Mouse (Mus musculus) embryonic facial prominence, embryonic 10.5 days (tissue): Measurements from ENCODE around the gene Trim2. TPM values are rescaled to one million over a fixed set of nuclear protein-coding genes. Genes with fewer than 3 reads are reported as not detected.
A peak's percentile ranks its signal among the peaks of the same experiment; 100 is the strongest.

Experiments
- DNase-seq: peaks from one replicate; pipeline ENCODE4 v3.0.0-alpha.2; 2017; ENCODE audit warnings: low spot score
- H3K27ac ChIP-seq: fragments of 300-500 bp; sonication (generic); replicated peaks from 2 replicates; pipeline ENCODE4 v1.5.1; 2016; ENCODE audit warnings: mild to moderate bottlenecking
- H3K27me3 ChIP-seq: fragments of 300-500 bp; sonication (generic); replicated peaks from 2 replicates; pipeline ENCODE4 v1.6.1; 2016; ENCODE audit warnings: low read depth, mild to moderate bottlenecking; ENCODE audit not compliant: poor library complexity, severe bottlenecking
- H3K36me3 ChIP-seq: fragments of 300-500 bp; sonication (generic); replicated peaks from 2 replicates; pipeline ENCODE4 v1.6.1; 2016; ENCODE audit warnings: mild to moderate bottlenecking, moderate library complexity
- H3K4me1 ChIP-seq: fragments of 300-500 bp; sonication (generic); 2 replicates; pipeline ENCODE4 v1.6.1; 2016
- H3K4me3 ChIP-seq: fragments of 300-500 bp; sonication (generic); 2 replicates; pipeline ENCODE4 v1.5.1; 2016; ENCODE audit warnings: mild to moderate bottlenecking, moderate library complexity
- H3K9me3 ChIP-seq: fragments of 300-500 bp; sonication (generic); 2 replicates; pipeline ENCODE4 v1.6.1; 2016; ENCODE audit warnings: mild to moderate bottlenecking
- WGBS: fragments of 180-500 bp; shearing (Covaris S2); methylation state at CpG from one replicate; pipeline ENCODE4 v1.1.7; 2016; 5-methylcytosine and 5-hydroxymethylcytosine counted together
- polyA plus RNA-seq: library from polyadenylated mRNA; unstranded; fragments of >200 nt; fragmentation: Nextera tagmentation; extraction: Ambion mirVana; gene quantifications from 2 replicates; pipeline ENCODE4 v1.2.1, GENCODE M21; 2016

Trim2 gene
- polyA plus RNA-seq, 1 experiment from 2014 or later, result 31.0 TPM

DNA sequence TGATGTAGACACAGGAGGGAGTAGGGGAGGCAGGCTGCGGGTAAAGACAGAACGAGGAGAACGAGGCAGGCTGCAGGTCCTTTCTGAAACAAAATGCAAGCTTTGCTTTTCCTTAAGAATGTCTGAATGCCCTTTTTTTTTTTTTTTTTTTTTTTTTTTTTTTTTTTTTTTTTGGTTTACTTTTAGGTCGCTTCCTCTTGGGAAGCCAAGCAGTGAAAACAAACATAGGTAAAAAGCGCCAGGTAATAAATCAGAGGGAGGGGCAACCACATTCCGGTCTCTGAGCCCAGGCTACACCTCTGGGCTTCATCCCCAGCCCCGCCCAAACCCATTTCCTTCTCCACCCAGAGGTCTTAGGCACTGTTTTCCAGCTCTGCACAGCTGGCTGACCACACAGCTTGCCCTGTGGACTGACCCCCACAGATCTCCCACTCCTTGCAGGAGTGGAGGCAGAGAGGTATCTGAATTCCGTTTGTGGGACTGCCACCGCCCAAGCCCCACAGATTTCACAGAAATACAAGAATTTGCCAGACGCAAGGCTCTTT lies 117.0 kb downstream of the Trim2 start:
- Histone ChIP-seq H3K27me3 (peaks cover 27% of the 10 kb centered on the region), H3K9me3 (0 out of 2 replicates have a peak, but pooled peaks cover 3% of the 10 kb centered on the region), H3K27ac (0 out of 2 replicates have a peak overlapping the region, but pooled peaks have one; percentile 68), H3K4me3 (peak overlapping the region; percentile 50), H3K4me1 (peaks cover 30% of the 10 kb centered on the region), H3K36me3 (peaks cover 38% of the 10 kb centered on the region)
- WGBS, result 40% methylated on average over 10 of the region's 10 CpGs
- DNase-seq, result no peak

DNA sequence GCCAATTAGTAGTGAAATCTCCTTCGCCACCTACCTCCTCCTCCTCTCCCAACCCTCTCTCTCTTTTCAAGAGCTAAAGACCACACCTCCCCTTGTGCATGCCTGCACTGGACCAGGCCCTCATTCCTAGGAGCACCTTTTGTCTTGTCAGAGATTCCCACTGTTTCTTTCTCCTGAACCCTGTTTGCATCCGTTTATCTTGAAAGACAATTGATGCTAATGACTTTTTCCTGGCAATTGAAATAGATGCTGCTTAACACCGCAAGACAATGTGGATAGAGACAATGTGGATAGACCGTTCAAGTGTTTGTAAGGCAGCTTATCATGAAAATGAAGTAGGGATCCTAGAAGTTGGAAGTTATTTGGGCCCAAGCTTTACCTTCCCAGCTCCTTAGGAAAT lies 125.0 kb downstream of the Trim2 start:
- Histone ChIP-seq H3K4me3 (no peak overlapping the region), H3K36me3 (peaks cover 15% of the 10 kb centered on the region)

DNA sequence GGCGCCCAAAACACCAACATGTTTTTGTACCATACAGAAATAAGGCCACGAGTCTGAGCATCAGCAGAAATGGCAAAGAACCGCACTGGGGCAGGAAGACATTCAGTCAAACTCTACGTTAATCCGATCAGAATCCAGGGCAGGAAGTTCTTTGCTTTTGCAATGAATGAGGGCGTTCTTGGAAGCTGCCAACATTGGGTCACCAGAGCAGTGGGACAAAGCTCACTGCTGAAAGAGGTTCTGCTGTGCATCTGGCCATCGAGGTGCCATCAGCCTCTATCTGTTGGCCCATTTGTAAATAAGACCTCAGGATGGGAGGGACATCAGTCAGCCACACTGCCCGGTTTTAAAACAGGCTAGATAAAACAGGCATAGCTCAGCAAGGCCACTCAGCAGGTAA lies 125.6 kb downstream of the Trim2 start:
- Histone ChIP-seq H3K27ac (no peak overlapping the region), H3K4me3 (no peak overlapping the region)

More for the DNA sequence above, 125.0 kb downstream of the Trim2 start:
- Histone ChIP-seq H3K4me1 (peaks cover 9% of the 10 kb centered on the region), H3K27ac (no peak overlapping the region), H3K27me3 (no peaks in the 10 kb centered on the region), H3K9me3 (0 out of 2 replicates have a peak, but pooled peaks cover 3% of the 10 kb centered on the region)
- DNase-seq, result no peak
- 27% methylated on average over 4 of the region's 4 CpGs for WGBS

DNA sequence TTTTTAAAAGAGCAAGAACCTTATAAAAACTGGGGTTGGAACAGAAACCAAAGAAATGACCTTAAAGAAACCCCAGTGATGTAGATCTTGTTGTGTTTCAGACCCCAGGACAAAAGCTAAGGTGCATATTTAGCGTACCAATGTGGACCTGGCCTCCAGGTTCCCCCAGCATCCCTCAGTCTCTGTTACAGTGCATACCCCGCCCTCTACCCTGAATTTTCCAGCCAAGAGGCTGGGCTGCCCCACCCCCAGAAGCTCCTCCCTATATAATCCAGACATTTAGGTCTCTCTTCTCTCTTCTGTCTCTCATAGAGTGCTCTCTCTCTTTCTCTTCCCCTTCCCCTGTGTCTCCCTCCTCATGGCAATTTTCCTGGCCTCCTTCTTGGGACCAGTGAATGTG lies 126.4 kb downstream of the Trim2 start:
- Histone ChIP-seq H3K36me3 (peaks cover 17% of the 10 kb centered on the region), H3K4me3 (no peak overlapping the region), H3K9me3 (0 out of 2 replicates have a peak, but pooled peaks cover 3% of the 10 kb centered on the region), H3K27me3 (no peaks in the 10 kb centered on the region), H3K27ac (no peak overlapping the region), H3K4me1 (peaks cover 13% of the 10 kb centered on the region)
- WGBS, result 73% methylated on average over 2 of the region's 2 CpGs
- no peak for DNase-seq

More for the DNA sequence above, 125.6 kb downstream of the Trim2 start:
- H3K27me3 ChIP-seq, result no peaks in the 10 kb centered on the region
- 0 out of 2 replicates have a peak, but pooled peaks cover 3% of the 10 kb centered on the region for H3K9me3 ChIP-seq
- WGBS, result 31% methylated on average over 8 of the region's 8 CpGs
- no peak for DNase-seq
- peaks cover 13% of the 10 kb centered on the region for H3K4me1 ChIP-seq
- H3K36me3 ChIP-seq, result peaks cover 17% of the 10 kb centered on the region

DNA sequence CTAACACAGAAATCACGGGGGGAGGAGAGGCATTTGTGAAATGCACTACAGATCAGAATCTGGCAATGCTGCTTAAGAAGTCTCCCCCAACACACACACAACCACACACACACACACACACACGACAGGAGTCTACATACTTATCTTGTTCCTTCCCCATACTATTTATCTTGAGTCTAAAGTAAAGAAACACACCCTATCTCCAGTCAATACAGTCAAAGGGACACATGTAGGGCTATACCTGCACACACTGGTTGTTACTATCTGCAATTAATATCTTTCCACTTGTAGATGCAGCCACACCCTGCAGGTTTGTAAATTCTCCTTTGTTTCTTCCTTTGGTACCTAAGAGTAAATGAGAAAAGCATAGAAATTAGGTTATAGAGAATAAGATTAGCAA lies 128.8 kb downstream of the Trim2 start:
- Histone ChIP-seq H3K4me3 (no peak overlapping the region), H3K27ac (no peak overlapping the region), H3K4me1 (peaks cover 13% of the 10 kb centered on the region), H3K27me3 (no peaks in the 10 kb centered on the region), H3K36me3 (peaks cover 15% of the 10 kb centered on the region), H3K9me3 (no peaks in the 10 kb centered on the region)
- DNase-seq, result no peak
- WGBS, result 85% methylated on average over 2 of the region's 2 CpGs

DNA sequence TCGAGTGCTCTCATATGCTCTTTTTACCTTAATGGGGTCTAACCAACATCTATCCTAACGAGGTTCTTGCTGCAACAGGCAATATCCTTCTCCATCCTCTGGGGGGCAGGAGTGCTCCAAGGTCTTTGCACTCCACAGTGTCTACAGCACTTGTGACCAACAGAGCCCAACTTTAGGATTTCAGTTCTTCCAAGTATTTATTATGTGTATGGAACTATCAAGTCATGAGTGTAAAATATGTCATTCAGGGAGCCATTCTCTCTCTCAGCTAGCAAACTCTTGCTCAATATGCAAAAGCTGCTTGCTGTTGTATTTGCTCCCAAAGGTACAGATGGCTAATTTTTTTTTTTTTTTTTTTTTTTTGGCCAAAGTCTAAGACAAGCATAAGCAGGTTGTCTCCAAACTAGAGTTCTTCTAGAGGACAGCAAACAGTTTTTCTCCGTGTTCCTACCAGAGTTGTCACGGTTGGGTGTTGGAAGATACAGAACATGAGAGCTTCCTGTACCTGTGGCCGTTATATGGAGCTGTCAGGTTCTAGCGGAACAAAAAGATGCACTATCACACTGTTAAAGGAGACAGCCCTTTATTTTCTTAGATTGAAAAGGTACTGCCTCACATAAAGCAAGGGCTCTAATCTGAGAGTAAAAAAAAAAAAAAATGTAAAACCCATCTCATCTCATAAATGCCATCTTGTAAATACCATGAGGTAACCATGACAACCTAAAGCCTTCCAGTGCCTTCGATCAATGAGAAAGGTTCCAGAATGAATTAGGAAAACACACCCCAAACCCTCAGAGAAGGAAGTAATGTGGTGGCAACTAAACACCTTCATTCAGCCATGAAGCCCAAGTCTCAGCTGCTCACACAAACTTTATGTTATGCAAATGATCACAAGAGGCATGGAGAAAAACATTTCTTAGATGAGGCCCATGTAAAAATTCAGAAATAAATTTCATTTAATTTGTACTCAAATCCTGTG lies 131.1 kb downstream of the Trim2 start:
- H3K4me3 ChIP-seq, result no peak overlapping the region
- peaks cover 32% of the 10 kb centered on the region for H3K36me3 ChIP-seq
- H3K9me3 ChIP-seq, result no peaks in the 10 kb centered on the region
- 57% methylated on average over 7 of the region's 7 CpGs for WGBS
- peaks cover 9% of the 10 kb centered on the region; the same call in 1 of the 2 replicates for H3K4me1 ChIP-seq
- DNase-seq, result peak; percentile 78
- no peaks in the 10 kb centered on the region for H3K27me3 ChIP-seq
- H3K27ac ChIP-seq, result no peak overlapping the region

DNA sequence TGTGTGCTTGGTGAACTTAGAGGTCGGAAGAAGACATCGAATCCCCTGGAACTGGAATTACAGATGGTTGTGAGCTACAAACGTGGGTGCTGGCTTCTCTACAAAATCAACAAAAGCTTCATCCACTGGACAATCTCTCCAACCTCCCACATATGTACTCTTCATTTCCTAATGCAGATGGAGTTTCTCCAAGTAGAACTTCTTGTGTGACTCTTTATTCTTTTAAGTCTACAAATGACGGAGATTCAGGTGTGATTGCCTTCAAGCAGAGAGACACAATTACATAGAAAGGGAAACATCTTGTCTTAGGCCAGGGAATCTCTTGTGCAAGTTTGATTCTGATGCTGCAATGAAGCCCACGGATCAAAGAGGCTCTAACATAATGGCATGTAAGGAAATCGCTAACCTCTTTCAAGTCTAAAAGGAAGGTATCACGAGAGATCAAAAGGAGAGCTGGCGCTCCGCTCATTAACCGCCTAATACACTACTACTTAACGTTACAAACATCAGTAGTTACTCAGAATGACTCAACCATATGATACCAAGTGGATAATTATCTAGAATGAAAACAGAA lies 133.0 kb downstream of the Trim2 start, which contains the start of gene Gm6525:
Gene Gm6525, plus strand, starts transcription at position 524 of the 574 bp plus-strand sequence.
- no peaks in the 10 kb centered on the region for H3K27me3 ChIP-seq
- peaks cover 9% of the 10 kb centered on the region; the same call in 1 of the 2 replicates for H3K4me1 ChIP-seq
- peaks cover 46% of the 10 kb centered on the region for H3K36me3 ChIP-seq
- no peak within 1 kb of the TSS for H3K4me3 ChIP-seq
- H3K27ac ChIP-seq, result no peak within 1 kb of the TSS
- no peaks in the 10 kb centered on the region for H3K9me3 ChIP-seq
- WGBS, result 83% methylated on average over 11 of the region's 11 CpGs
- no peak for DNase-seq

DNA sequence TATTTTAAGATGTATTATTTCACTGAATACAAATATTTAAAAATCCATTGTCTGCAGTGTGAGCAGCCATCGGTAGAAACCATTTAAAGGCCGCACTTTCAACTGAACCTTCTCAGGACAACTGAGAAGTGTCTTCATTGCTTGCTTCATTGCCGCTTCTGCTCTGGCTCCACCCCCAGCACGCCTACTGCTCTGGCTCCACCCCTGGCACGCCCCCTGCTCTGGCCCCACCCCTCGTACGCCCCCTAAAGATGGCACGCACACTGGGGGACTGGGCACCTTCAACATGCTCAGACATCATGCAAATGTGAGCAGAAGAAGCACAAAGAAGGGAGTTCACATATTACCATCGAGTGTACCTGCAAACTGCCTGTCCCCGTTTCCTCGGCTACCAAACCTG lies 134.3 kb downstream of the Trim2 start:
- no peak for DNase-seq
- Histone ChIP-seq H3K4me3 (no peak overlapping the region), H3K4me1 (peaks cover 9% of the 10 kb centered on the region; the same call in 1 of the 2 replicates), H3K27me3 (no peaks in the 10 kb centered on the region), H3K9me3 (no peaks in the 10 kb centered on the region), H3K36me3 (peaks cover 47% of the 10 kb centered on the region), H3K27ac (no peak overlapping the region)
- WGBS, result 49% methylated on average over 11 of the region's 11 CpGs

DNA sequence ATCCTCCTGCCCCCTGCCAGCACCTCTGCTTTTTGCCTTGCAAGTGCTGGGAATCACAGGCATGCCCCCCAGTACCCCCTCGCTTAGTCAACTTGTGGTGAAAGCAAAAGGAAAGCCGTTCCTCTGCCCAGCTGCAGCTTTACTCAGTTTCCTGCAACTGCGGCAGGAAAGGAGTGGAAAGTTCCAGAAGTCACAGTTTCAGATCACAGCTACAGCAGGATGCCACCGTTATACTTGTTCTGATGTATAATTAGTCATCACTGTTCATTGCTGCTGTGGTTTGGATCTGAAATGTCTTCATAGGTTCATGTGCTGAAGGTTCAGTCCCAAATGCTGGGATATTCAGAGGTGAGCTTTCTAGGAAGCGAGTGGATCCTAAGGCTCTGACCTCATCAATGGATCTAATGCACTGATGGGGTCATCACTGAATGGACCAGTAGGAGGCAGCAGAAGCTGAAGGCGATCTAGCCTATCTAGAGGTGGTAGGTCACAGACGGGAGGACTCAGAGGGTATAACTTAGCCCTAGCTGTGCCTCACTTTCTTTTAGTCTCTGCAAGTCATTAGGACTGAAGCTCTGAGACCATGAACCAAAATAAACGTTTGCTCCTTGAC lies 137.2 kb downstream of the Trim2 start:
- WGBS, result 70% methylated on average over 8 of the region's 8 CpGs
- peaks cover 66% of the 10 kb centered on the region for H3K36me3 ChIP-seq

DNA sequence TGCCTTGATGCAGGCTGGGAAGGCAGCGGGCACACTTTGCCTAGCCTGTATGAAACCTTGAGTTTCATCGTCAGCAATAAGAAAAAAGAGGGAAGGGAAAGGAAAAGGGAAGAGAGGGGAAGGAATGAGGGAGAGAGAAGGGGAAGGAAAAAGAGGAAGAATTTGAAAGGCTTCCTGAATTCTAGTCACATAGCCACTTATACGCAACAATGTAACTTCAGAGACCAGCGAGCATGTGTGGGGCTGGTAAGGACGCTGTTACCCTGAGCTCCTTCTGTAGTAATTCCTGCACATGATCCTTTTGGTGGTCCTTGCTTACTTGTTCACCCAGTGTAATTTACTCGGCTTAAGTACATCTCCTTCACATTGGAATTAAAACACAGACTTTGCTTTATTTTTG lies 137.7 kb downstream of the Trim2 start:
- Histone ChIP-seq H3K4me1 (peaks cover 3% of the 10 kb centered on the region; the same call in 1 of the 2 replicates), H3K4me3 (no peak overlapping the region), H3K36me3 (peaks cover 72% of the 10 kb centered on the region), H3K27me3 (no peaks in the 10 kb centered on the region), H3K27ac (no peak overlapping the region), H3K9me3 (no peaks in the 10 kb centered on the region)
- 91% methylated on average over 6 of the region's 6 CpGs for WGBS
- DNase-seq, result no peak

More for the DNA sequence above, 137.2 kb downstream of the Trim2 start:
- Histone ChIP-seq H3K9me3 (no peaks in the 10 kb centered on the region), H3K4me1 (peaks cover 3% of the 10 kb centered on the region; the same call in 1 of the 2 replicates), H3K27me3 (no peaks in the 10 kb centered on the region), H3K27ac (no peak overlapping the region), H3K4me3 (no peak overlapping the region)
- no peak for DNase-seq

DNA sequence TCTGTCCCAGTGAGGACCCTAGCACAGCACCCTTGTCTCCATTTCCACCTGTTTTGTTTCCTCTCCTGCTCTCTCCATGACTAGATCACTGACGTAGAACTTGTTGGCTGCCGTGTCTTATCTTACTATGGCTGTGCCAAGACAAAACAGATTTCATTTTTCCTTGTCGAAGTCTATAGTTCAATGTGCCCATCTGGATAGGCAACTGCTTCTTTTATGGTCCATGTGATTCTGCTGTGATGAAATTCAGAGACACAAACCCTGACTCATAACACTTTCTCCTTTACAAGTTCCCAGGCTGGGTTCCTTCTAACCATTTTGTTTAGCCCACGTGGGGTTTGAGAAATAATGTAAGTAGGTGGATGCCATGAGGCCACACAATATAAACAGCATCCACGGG lies 140.6 kb downstream of the Trim2 start:
- Histone ChIP-seq H3K9me3 (no peaks in the 10 kb centered on the region), H3K27ac (no peak overlapping the region), H3K27me3 (no peaks in the 10 kb centered on the region), H3K36me3 (peaks cover 54% of the 10 kb centered on the region), H3K4me3 (no peak overlapping the region), H3K4me1 (no peaks in the 10 kb centered on the region)
- DNase-seq, result no peak
- 93% methylated on average over 5 of the region's 5 CpGs for WGBS

DNA sequence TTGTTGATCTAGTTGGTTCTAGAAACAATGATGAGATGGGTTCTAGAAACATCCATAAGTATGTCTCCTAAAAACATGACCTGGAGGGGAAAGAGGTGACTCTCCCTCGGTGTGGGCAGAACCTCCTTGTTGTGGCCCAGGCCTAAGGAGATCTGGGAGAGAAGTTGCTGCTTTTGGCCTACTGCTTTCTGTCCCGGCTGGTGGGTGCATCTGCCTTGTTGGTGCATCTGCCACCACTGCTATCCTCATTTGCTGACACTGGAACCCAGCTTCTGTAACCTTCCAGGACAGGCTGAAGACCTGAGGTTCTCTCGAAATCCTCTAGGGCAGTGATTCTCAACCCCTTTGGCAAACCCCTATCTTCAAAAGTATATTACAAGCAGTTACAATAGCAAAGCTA lies 141.3 kb downstream of the Trim2 start:
- H3K36me3 ChIP-seq, result peaks cover 49% of the 10 kb centered on the region
- no peak overlapping the region for H3K4me3 ChIP-seq
- WGBS, result 95% methylated on average over 3 of the region's 3 CpGs
- H3K9me3 ChIP-seq, result no peaks in the 10 kb centered on the region
- H3K4me1 ChIP-seq, result no peaks in the 10 kb centered on the region
- no peak for DNase-seq
- H3K27ac ChIP-seq, result no peak overlapping the region
- H3K27me3 ChIP-seq, result no peaks in the 10 kb centered on the region
